Mouse (Mus musculus) lung, adult 2 months (tissue): Measurements from ENCODE around the gene Zdhhc12. TPM values are rescaled to one million over a fixed set of nuclear protein-coding genes. Genes with fewer than 3 reads are reported as not detected.

ENCODE experiments used
- DNase-seq: peaks from one replicate; pipeline ENCODE4 v3.0.0; 2022
- H3K4me1 ChIP-seq: fragments of 200-500 bp; 2 replicates; pipeline ENCODE4 v1.6.1; 2011; ENCODE audit warnings: low read length; ENCODE audit not compliant: control insufficient read depth, insufficient read depth
- H3K4me3 ChIP-seq: fragments of 200-500 bp; replicated peaks from 2 replicates; pipeline ENCODE3; 2011; ENCODE audit warnings: low read depth, mild to moderate bottlenecking, control low read depth, low read length; ENCODE audit errors: extremely low read depth
- CTCF ChIP-seq: fragments of 200-500 bp; IDR thresholded peaks from 2 replicates; pipeline ENCODE4 v1.5.1; 2011; ENCODE audit warnings: mild to moderate bottlenecking, low read length, control low read depth; ENCODE audit not compliant: insufficient read depth
- POLR2A ChIP-seq: fragments of 200-500 bp; IDR thresholded peaks from 2 replicates; pipeline ENCODE4 v1.6.1; 2011; ENCODE audit warnings: low read depth, mild to moderate bottlenecking, control low read depth, low read length, borderline replicate concordance; ENCODE audit errors: extremely low read depth
- WGBS: fragments of 180-500 bp; shearing (Covaris S2); methylation state at CpG from one replicate; pipeline ENCODE4 v1.1.7; 2018; 5-methylcytosine and 5-hydroxymethylcytosine counted together
- polyA plus RNA-seq: library from polyadenylated mRNA; depleted of rRNA; stranded (reverse); fragments of >200 nt; gene quantifications from 2 replicates; pipeline ENCODE4 v1.2.3, GENCODE M21; 2012

The Zdhhc12 gene
- polyA plus RNA-seq, 1 experiment, result 63.0 TPM

- Histone ChIP-seq H3K4me1 (no peaks in the 10 kb centered on the region), H3K4me3 (no peak overlapping the region)
- TF ChIP-seq POLR2A (no peak), CTCF (no peak)
- 86% methylated on average over 5 of the region's 5 CpGs for WGBS
- DNase-seq, result no peak
These were observed 14.2 kb upstream of the Zdhhc12 start for GRCm38 (mm10) chr2:30107646-30108045.

GRCm38 (mm10) chr2:30106364-30106763, 12.9 kb upstream of the Zdhhc12 start:
- Histone ChIP-seq H3K4me1 (no peaks in the 10 kb centered on the region), H3K4me3 (no peak overlapping the region)
- TF ChIP-seq CTCF (peak; percentile 80), POLR2A (no peak)
- DNase-seq, result no peak

GRCm38 (mm10) chr2:30100214-30100613, 6.8 kb upstream of the Zdhhc12 start:
- Histone ChIP-seq H3K4me3 (no peak overlapping the region), H3K4me1 (no peaks in the 10 kb centered on the region)
- WGBS, result 59% methylated on average over 4 of the region's 4 CpGs
- TF ChIP-seq CTCF (no peak), POLR2A (no peak)
- no peak for DNase-seq

- H3K4me1 ChIP-seq, result peaks cover 5% of the 10 kb centered on the region; the same call in 1 of the 2 replicates
- H3K4me3 ChIP-seq, result no peak overlapping the region
- DNase-seq, result peak; percentile 53
- peak; percentile 79 for TF ChIP-seq CTCF
- no peak for TF ChIP-seq POLR2A
- 62% methylated on average over 2 of the region's 2 CpGs for WGBS
These were observed 2.6 kb upstream of the Zdhhc12 start for GRCm38 (mm10) chr2:30095882-30096527.

GRCm38 (mm10) chr2:30094208-30094588, 750 bp upstream of the Zdhhc12 start:
- TF ChIP-seq CTCF (no peak), POLR2A (no peak)
- Histone ChIP-seq H3K4me1 (peaks cover 5% of the 10 kb centered on the region; the same call in 1 of the 2 replicates), H3K4me3 (peak overlapping the region; percentile 68)
- 5% methylated on average over 13 of the region's 13 CpGs for WGBS
- no peak for DNase-seq

GRCm38 (mm10) chr2:30092280-30092918, 1.0 kb downstream of the Zdhhc12 start:
- no peak for DNase-seq
- peaks cover 5% of the 10 kb centered on the region; the same call in 1 of the 2 replicates for H3K4me1 ChIP-seq
- 54% methylated on average over 6 of the region's 6 CpGs for WGBS
- TF ChIP-seq POLR2A (no peak), CTCF (no peak)
- no peak overlapping the region for H3K4me3 ChIP-seq

GRCm38 (mm10) chr2:30091521-30091920, 1.9 kb downstream of the Zdhhc12 start:
- TF ChIP-seq CTCF (no peak), POLR2A (no peak)
- WGBS, result 95% methylated on average over 12 of the region's 12 CpGs
- Histone ChIP-seq H3K4me3 (no peak overlapping the region), H3K4me1 (peaks cover 5% of the 10 kb centered on the region; the same call in 1 of the 2 replicates)
- no peak for DNase-seq

- TF ChIP-seq CTCF (no peak), POLR2A (no peak)
- 90% methylated on average over 4 of the region's 4 CpGs for WGBS
- no peaks in the 10 kb centered on the region for H3K4me1 ChIP-seq
- no peak for DNase-seq
- no peak overlapping the region for H3K4me3 ChIP-seq
These were observed 6.1 kb downstream of the Zdhhc12 start for GRCm38 (mm10) chr2:30087310-30087709.

GRCm38 (mm10) chr2:30084632-30085031, 8.8 kb downstream of the Zdhhc12 start:
- 49% methylated on average over 12 of the region's 12 CpGs for WGBS
- TF ChIP-seq POLR2A, result no peak
- no peak for TF ChIP-seq CTCF
- Histone ChIP-seq H3K4me1 (no peaks in the 10 kb centered on the region), H3K4me3 (no peak overlapping the region)
- DNase-seq, result no peak

- WGBS, result 58% methylated on average over 5 of the region's 5 CpGs
- TF ChIP-seq POLR2A (no peak), CTCF (no peak)
- no peak overlapping the region for H3K4me3 ChIP-seq
- no peak for DNase-seq
- H3K4me1 ChIP-seq, result no peaks in the 10 kb centered on the region
These were observed 9.3 kb downstream of the Zdhhc12 start for GRCm38 (mm10) chr2:30084113-30084512.
